Mouse (Mus musculus) heart, postnatal 0 days (tissue): ENCODE results near the gene Treh.

Experiments used
- CTCF ChIP-seq: IDR thresholded peaks from 2 replicates; pipeline ENCODE4 v1.5.1; 2016; ENCODE audit warnings: antibody characterized with exemption, control low read depth, low read depth
- EP300 ChIP-seq: IDR thresholded peaks from 2 replicates; pipeline ENCODE4 v1.6.1; 2016; ENCODE audit warnings: antibody characterized with exemption, low read depth

DNA sequence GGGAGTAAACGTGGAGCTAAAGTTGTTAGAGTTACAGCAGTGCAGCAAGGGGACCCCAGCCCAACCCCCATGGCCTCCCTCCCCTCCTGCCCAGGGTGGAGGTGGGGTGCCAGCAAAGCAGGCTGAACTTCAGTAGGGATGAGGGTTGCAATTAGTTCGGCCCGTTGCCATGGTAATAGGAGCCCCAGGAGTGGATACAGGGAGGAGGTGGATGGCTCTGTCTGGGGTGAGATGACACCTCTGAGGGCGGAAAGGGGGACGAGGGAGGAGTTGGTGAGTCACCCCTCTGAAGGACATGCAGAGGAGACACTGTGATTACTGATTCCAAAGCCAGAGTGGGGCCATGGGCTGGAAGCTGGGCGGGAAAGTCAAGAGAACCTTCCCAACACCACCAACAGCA, 35.9 kb downstream of the Treh start:
- no peak for TF ChIP-seq CTCF
- TF ChIP-seq EP300, result no peak
